Mouse (Mus musculus) lung, adult 2 months (tissue): ENCODE measurements around the gene Krtap10-10.

Experiments used
- CTCF ChIP-seq: fragments of 200-500 bp; IDR thresholded peaks from 2 replicates; pipeline ENCODE4 v1.5.1; 2011; ENCODE audit warnings: mild to moderate bottlenecking, low read length, control low read depth; ENCODE audit not compliant: insufficient read depth
- POLR2A ChIP-seq: fragments of 200-500 bp; IDR thresholded peaks from 2 replicates; pipeline ENCODE4 v1.6.1; 2011; ENCODE audit warnings: low read depth, mild to moderate bottlenecking, control low read depth, low read length, borderline replicate concordance; ENCODE audit errors: extremely low read depth

DNA sequence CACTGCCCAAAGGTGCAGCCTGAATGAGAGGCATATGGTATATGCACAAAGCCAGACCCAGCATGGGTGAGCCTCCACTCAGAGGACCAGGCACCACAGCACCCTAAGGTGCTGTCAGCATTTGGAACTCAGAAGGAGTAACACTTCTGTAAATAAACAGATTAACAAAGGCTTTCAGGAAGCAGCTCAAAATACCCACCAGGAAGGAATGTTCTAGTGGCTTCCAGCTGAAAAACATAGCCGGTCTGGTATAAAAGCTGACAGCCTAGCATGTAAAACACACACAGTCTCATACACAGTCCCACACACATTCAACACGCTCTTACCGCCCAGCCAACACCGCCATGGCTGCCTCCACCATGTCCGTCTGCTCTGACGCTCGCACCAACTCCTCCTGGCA is 25.9 kb downstream of the Krtap10-10 start, which contains the start of gene Gm3285:
- TF ChIP-seq CTCF (no peak), POLR2A (no peak)
